Mouse (Mus musculus) myocyte (in vitro differentiated cells): Measurements from ENCODE around the gene Gm11596.
"Not testable (repeated sequence)": the region's sequence is repeated elsewhere in the genome, so short reads cannot be mapped to it uniquely, and the experiment has no call there.

Experiments
- CEBPB ChIP-seq: IDR thresholded peaks from 2 replicates; pipeline ENCODE4 v1.6.1; 2011; ENCODE audit warnings: mild to moderate bottlenecking, moderate library complexity; ENCODE audit not compliant: poor library complexity, insufficient read depth, severe bottlenecking
- POLR2A ChIP-seq: IDR thresholded peaks from one replicate; pipeline ENCODE4 v1.6.1; 2011; ENCODE audit warnings: low read depth, mild to moderate bottlenecking, control low read depth, moderate library complexity; ENCODE audit not compliant: insufficient read length
- POLR2AphosphoS2 ChIP-seq: IDR thresholded peaks from one replicate; pipeline ENCODE4 v1.6.1; 2011; ENCODE audit warnings: low read depth, control low read depth; ENCODE audit not compliant: insufficient read length
- REST ChIP-seq: IDR thresholded peaks from one replicate; pipeline ENCODE4 v1.6.1; 2011; ENCODE audit warnings: mild to moderate bottlenecking, control low read depth, moderate library complexity; ENCODE audit not compliant: insufficient read depth, insufficient read length
- SRF ChIP-seq: IDR thresholded peaks from one replicate; pipeline ENCODE4 v1.6.1; 2011; ENCODE audit warnings: low read depth; ENCODE audit not compliant: control insufficient read depth, insufficient read length
- USF1 ChIP-seq: IDR thresholded peaks from one replicate; pipeline ENCODE4 v1.6.1; 2011; ENCODE audit warnings: low read depth, mild to moderate bottlenecking, control low read depth, moderate library complexity

- TF ChIP-seq SRF, USF1, POLR2A, REST, CEBPB, POLR2AphosphoS2: not testable (repeated sequence)
Observed at GRCm38 (mm10) chr11:99815566-99815965, 22.3 kb upstream of the Gm11596 start, which contains the start of gene Gm11564.
